Mouse (Mus musculus) liver, postnatal 0 days (tissue): ENCODE measurements around the gene Tomt.

Experiments
- CTCF ChIP-seq: sonication (generic); IDR thresholded peaks from 2 replicates; pipeline ENCODE4 v1.5.1; 2016; ENCODE audit warnings: antibody characterized with exemption, low read depth
- EP300 ChIP-seq: IDR thresholded peaks from 2 replicates; pipeline ENCODE4 v1.6.1; 2016; ENCODE audit warnings: antibody characterized with exemption, low read depth, mild to moderate bottlenecking

GRCm38 (mm10) chr7:101853816-101854215 is 52.3 kb downstream of the Tomt start:
- TF ChIP-seq CTCF (no peak), EP300 (no peak)
